Mouse (Mus musculus): ENCODE data around the gene Xpo6. TPM values are rescaled to one million over a fixed set of nuclear protein-coding genes. Genes with fewer than 3 reads are reported as not detected.

Xpo6 gene
- total RNA-seq, 1 experiment: 92.7 TPM

- no peak overlapping the region for H3K9ac ChIP-seq (ENCODE audit: insufficient read depth, low read depth, low read length, poor library complexity, severe bottlenecking)
- no peak overlapping the region for H3K27ac ChIP-seq (ENCODE audit: insufficient read depth, low read depth, low read length, poor library complexity, severe bottlenecking)
- TF ChIP-seq HCFC1 (IDR thresholded peaks at IDR 0.05; ENCODE audit: borderline replicate concordance, insufficient read depth, low read length): no peak
- TF ChIP-seq MAFK (IDR thresholded peaks at IDR 0.05; ENCODE audit: insufficient read depth, low read depth, low read length): no peak
- no peak for TF ChIP-seq CHD2 (IDR thresholded peaks at IDR 0.05; ENCODE audit: low read depth, low read length)
- TF ChIP-seq ZC3H11A (IDR thresholded peaks at IDR 0.05; ENCODE audit: borderline replicate concordance, low read depth, low read length): peak; percentile 45; the same call in 1 of the 2 replicates
- H3K4me3 ChIP-seq (ENCODE audit: insufficient read depth in 1 of 2, low read depth in 1 of 2, low read length in 2 of 2, poor library complexity in 1 of 2, severe bottlenecking in 1 of 2): no peak overlapping the region
- H3K4me1 ChIP-seq (ENCODE audit: control insufficient read depth in 2 of 2, insufficient read depth in 2 of 2, low read length in 2 of 2, poor library complexity in 1 of 2): no peaks in the 10 kb centered on the region
- in situ Hi-C loops (cut with MboI; ENCODE audit: low sequenced_read_pairs in 2 of 2, unreplicated experiment in 2 of 2): no loop called here
- no peaks in the 10 kb centered on the region for H3K36me3 ChIP-seq (ENCODE audit: control insufficient read depth, insufficient read depth, low read length, poor library complexity, severe bottlenecking)
- DNase-seq (ENCODE audit: low read depth, low spot score): peak; percentile 60
- H3K9me3 ChIP-seq (ENCODE audit: control insufficient read depth, insufficient read depth, low read depth, low read length): no peaks in the 10 kb centered on the region
Observed at GRCm38 (mm10) chr7:126089782-126090181, 110.5 kb downstream of the Xpo6 start.

DNA sequence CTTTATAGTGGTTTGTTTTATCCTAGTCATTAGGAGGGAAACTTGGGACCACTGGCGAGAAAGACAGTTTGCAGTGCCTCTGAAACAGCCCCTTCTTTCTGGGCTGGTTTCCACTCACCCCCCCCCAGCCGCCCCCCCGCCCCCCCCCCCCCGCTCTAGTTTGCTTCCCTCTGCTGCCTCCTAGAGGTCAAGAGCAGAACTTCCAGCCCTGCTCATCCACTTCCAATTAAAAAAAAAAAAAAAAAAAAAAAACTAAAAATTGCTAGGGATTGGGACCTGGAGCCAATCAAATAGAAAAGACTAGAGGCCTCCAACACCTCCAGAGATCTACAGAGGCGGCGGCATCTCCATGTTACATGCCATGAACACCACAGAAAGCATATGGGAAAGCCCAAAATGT is 112.1 kb downstream of the Xpo6 start:
- no peak overlapping the region for H3K4me3 ChIP-seq (ENCODE audit: insufficient read depth in 1 of 2, low read depth in 1 of 2, low read length in 2 of 2, poor library complexity in 1 of 2, severe bottlenecking in 1 of 2)
- no peak overlapping the region for H3K27ac ChIP-seq (ENCODE audit: insufficient read depth, low read depth, low read length, poor library complexity, severe bottlenecking)
- no peak overlapping the region for H3K9ac ChIP-seq (ENCODE audit: insufficient read depth, low read depth, low read length, poor library complexity, severe bottlenecking)
- H3K4me1 ChIP-seq (ENCODE audit: control insufficient read depth in 2 of 2, insufficient read depth in 2 of 2, low read length in 2 of 2, poor library complexity in 1 of 2): no peaks in the 10 kb centered on the region
- no peaks in the 10 kb centered on the region for H3K9me3 ChIP-seq (ENCODE audit: control insufficient read depth, insufficient read depth, low read depth, low read length)
- in situ Hi-C loops (cut with MboI; ENCODE audit: low sequenced_read_pairs in 2 of 2, unreplicated experiment in 2 of 2): no loop called here
- H3K36me3 ChIP-seq (ENCODE audit: control insufficient read depth, insufficient read depth, low read length, poor library complexity, severe bottlenecking): no peaks in the 10 kb centered on the region
- DNase-seq (ENCODE audit: low read depth, low spot score): no peak
- TF ChIP-seq MAFK (IDR thresholded peaks at IDR 0.05; ENCODE audit: insufficient read depth, low read depth, low read length) (no peak), ZNF384 (IDR thresholded peaks at IDR 0.05; ENCODE audit: low read depth, low read length) (peak; percentile 92)

DNA sequence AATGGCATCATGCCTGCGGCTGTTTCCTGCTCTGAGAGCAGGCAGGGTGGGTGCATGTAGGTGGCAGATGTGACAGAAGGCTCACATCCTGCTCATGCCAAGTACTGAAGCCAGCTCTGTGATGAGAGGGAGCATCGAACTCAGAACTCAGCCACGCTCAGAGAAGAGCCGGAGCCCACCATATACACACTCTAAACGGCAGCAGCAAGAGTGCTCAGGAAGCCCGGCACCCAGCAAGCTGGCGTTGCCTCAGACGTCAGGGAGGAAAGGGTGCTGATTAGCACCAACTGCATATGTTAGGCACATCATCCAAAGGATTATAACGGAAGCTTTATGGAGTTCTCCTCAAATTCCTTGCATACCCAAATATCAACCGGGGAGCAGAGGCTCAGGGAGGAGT is 112.7 kb downstream of the Xpo6 start:
- no peaks in the 10 kb centered on the region for H3K36me3 ChIP-seq (ENCODE audit: control insufficient read depth, insufficient read depth, low read length, poor library complexity, severe bottlenecking)
- no peak overlapping the region for H3K27ac ChIP-seq (ENCODE audit: insufficient read depth, low read depth, low read length, poor library complexity, severe bottlenecking)
- no peak overlapping the region for H3K9ac ChIP-seq (ENCODE audit: insufficient read depth, low read depth, low read length, poor library complexity, severe bottlenecking)
- H3K9me3 ChIP-seq (ENCODE audit: control insufficient read depth, insufficient read depth, low read depth, low read length): no peaks in the 10 kb centered on the region
- H3K4me1 ChIP-seq (ENCODE audit: control insufficient read depth in 2 of 2, insufficient read depth in 2 of 2, low read length in 2 of 2, poor library complexity in 1 of 2): no peaks in the 10 kb centered on the region
- in situ Hi-C loops (cut with MboI; ENCODE audit: low sequenced_read_pairs in 2 of 2, unreplicated experiment in 2 of 2): no loop called here
- DNase-seq (ENCODE audit: low read depth, low spot score): no peak
- H3K4me3 ChIP-seq (ENCODE audit: insufficient read depth in 1 of 2, low read depth in 1 of 2, low read length in 2 of 2, poor library complexity in 1 of 2, severe bottlenecking in 1 of 2): no peak overlapping the region
- TF ChIP-seq ZC3H11A (IDR thresholded peaks at IDR 0.05; ENCODE audit: borderline replicate concordance, low read depth, low read length): no peak
- TF ChIP-seq HCFC1 (IDR thresholded peaks at IDR 0.05; ENCODE audit: borderline replicate concordance, insufficient read depth, low read length): no peak
- TF ChIP-seq ZNF384 (IDR thresholded peaks at IDR 0.05; ENCODE audit: low read depth, low read length): no peak
- no peak for TF ChIP-seq MAFK (IDR thresholded peaks at IDR 0.05; ENCODE audit: insufficient read depth, low read depth, low read length)
- TF ChIP-seq CHD2 (IDR thresholded peaks at IDR 0.05; ENCODE audit: low read depth, low read length): no peak

DNA sequence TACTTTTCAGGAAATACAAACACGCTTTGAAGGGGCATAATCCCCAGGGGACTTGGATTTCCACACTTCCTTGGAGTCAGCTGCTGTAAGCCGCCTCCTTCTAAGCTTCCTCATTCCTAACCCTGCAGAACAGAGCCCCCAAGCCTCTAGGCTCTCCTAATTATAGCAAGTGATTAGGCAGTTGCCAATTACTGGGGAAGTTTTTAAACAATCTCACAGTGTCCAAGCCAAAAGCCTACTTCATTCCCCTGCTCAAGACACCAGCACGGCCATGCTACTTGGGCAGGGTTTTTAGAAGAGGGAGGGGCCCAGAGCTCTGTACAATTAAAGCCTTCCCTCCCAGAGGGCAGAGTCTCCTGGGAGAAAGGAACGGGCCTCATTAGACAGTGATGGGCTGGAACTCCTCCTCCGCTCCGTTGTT is 114.0 kb downstream of the Xpo6 start:
- Histone ChIP-seq H3K4me1 (ENCODE audit: control insufficient read depth in 2 of 2, insufficient read depth in 2 of 2, low read length in 2 of 2, poor library complexity in 1 of 2) (no peaks in the 10 kb centered on the region), H3K9me3 (ENCODE audit: control insufficient read depth, insufficient read depth, low read depth, low read length) (no peaks in the 10 kb centered on the region), H3K36me3 (ENCODE audit: control insufficient read depth, insufficient read depth, low read length, poor library complexity, severe bottlenecking) (no peaks in the 10 kb centered on the region), H3K27ac (ENCODE audit: insufficient read depth, low read depth, low read length, poor library complexity, severe bottlenecking) (no peak overlapping the region), H3K9ac (ENCODE audit: insufficient read depth, low read depth, low read length, poor library complexity, severe bottlenecking) (no peak overlapping the region), H3K4me3 (ENCODE audit: insufficient read depth in 1 of 2, low read depth in 1 of 2, low read length in 2 of 2, poor library complexity in 1 of 2, severe bottlenecking in 1 of 2) (no peak overlapping the region)
- no peak for TF ChIP-seq ZNF384 (IDR thresholded peaks at IDR 0.05; ENCODE audit: low read depth, low read length)
- TF ChIP-seq HCFC1 (IDR thresholded peaks at IDR 0.05; ENCODE audit: borderline replicate concordance, insufficient read depth, low read length): no peak
- TF ChIP-seq CHD2 (IDR thresholded peaks at IDR 0.05; ENCODE audit: low read depth, low read length): no peak
- TF ChIP-seq ZC3H11A (IDR thresholded peaks at IDR 0.05; ENCODE audit: borderline replicate concordance, low read depth, low read length): no peak
- TF ChIP-seq MAFK (IDR thresholded peaks at IDR 0.05; ENCODE audit: insufficient read depth, low read depth, low read length): no peak
- in situ Hi-C loops (cut with MboI; ENCODE audit: low sequenced_read_pairs in 2 of 2, unreplicated experiment in 2 of 2): no loop called here
- no peak for DNase-seq (ENCODE audit: low read depth, low spot score)

DNA sequence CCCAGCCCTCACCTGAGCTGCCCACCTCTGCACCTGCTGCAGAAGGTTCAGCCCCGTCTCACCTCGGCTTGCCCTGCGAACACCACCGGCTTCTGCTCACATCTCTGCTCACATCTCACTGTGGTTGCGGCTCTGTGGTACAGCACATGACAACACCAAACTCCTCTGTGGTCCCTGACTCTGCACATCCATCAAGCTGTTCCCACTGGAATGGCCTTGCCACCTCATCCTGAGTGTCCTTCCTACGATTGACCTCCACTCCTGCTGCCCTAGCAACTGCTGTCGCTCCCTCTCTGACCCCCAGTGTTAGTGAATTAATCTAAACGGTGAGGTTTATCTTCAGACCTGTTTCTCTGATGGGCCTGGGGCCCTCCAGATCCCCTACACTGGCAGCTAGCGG is 115.1 kb downstream of the Xpo6 start:
- Histone ChIP-seq H3K9ac (ENCODE audit: insufficient read depth, low read depth, low read length, poor library complexity, severe bottlenecking) (no peak overlapping the region), H3K9me3 (ENCODE audit: control insufficient read depth, insufficient read depth, low read depth, low read length) (no peaks in the 10 kb centered on the region), H3K36me3 (ENCODE audit: control insufficient read depth, insufficient read depth, low read length, poor library complexity, severe bottlenecking) (no peaks in the 10 kb centered on the region), H3K27ac (ENCODE audit: insufficient read depth, low read depth, low read length, poor library complexity, severe bottlenecking) (no peak overlapping the region), H3K4me3 (ENCODE audit: insufficient read depth in 1 of 2, low read depth in 1 of 2, low read length in 2 of 2, poor library complexity in 1 of 2, severe bottlenecking in 1 of 2) (no peak overlapping the region), H3K4me1 (ENCODE audit: control insufficient read depth in 2 of 2, insufficient read depth in 2 of 2, low read length in 2 of 2, poor library complexity in 1 of 2) (no peaks in the 10 kb centered on the region)
- no peak for DNase-seq (ENCODE audit: low read depth, low spot score)
- TF ChIP-seq ZNF384 (IDR thresholded peaks at IDR 0.05; ENCODE audit: low read depth, low read length) (no peak), HCFC1 (IDR thresholded peaks at IDR 0.05; ENCODE audit: borderline replicate concordance, insufficient read depth, low read length) (no peak), CHD2 (IDR thresholded peaks at IDR 0.05; ENCODE audit: low read depth, low read length) (no peak), MAFK (IDR thresholded peaks at IDR 0.05; ENCODE audit: insufficient read depth, low read depth, low read length) (no peak), ZC3H11A (IDR thresholded peaks at IDR 0.05; ENCODE audit: borderline replicate concordance, low read depth, low read length) (no peak)
- in situ Hi-C loops (cut with MboI; ENCODE audit: low sequenced_read_pairs in 2 of 2, unreplicated experiment in 2 of 2): no loop called here
